Mouse (Mus musculus) myocyte (in vitro differentiated cells): Measurements from ENCODE around the gene Iqschfp. TPM values are rescaled to one million over a fixed set of nuclear protein-coding genes. Genes with fewer than 3 reads are reported as not detected.

Source experiments
- H3K27me3 ChIP-seq: one replicate; pipeline ENCODE4 v1.6.1; 2011; ENCODE audit not compliant: control insufficient read depth, insufficient read depth, insufficient read length
- H3K36me3 ChIP-seq: one replicate; pipeline ENCODE4 v1.6.1; 2011; ENCODE audit not compliant: control insufficient read depth, insufficient read depth
- H3K4me2 ChIP-seq: one replicate; pipeline ENCODE4 v1.6.1; 2011; ENCODE audit warnings: low read depth, control low read depth
- H3K4me3 ChIP-seq: one replicate; pipeline ENCODE4 v1.5.1; 2011; ENCODE audit warnings: mild to moderate bottlenecking, control low read depth, moderate library complexity
- H3K79me2 ChIP-seq: one replicate; pipeline ENCODE4 v1.6.1; 2011; ENCODE audit not compliant: control insufficient read depth, insufficient read depth
- H3ac ChIP-seq: one replicate; pipeline ENCODE4 v1.6.1; 2011; ENCODE audit not compliant: control insufficient read depth, insufficient read length
- CEBPB ChIP-seq: IDR thresholded peaks from 2 replicates; pipeline ENCODE4 v1.6.1; 2011; ENCODE audit warnings: mild to moderate bottlenecking, moderate library complexity; ENCODE audit not compliant: poor library complexity, insufficient read depth, severe bottlenecking
- E2F4 ChIP-seq: IDR thresholded peaks from one replicate; pipeline ENCODE4 v1.6.1; 2011; ENCODE audit warnings: mild to moderate bottlenecking, control low read depth, moderate library complexity; ENCODE audit not compliant: insufficient read depth
- MAX ChIP-seq: IDR thresholded peaks from one replicate; pipeline ENCODE4 v1.6.1; 2011; ENCODE audit warnings: low read depth, mild to moderate bottlenecking, control low read depth
- MYOD1 ChIP-seq, 3 experiments: IDR thresholded peaks; one replicate each; pipeline ENCODE4 v1.6.1; 2011; ENCODE audit warnings: control low read depth in 2 of 3, low read depth in 2 of 3, mild to moderate bottlenecking in 2 of 3, moderate library complexity in 1 of 3; ENCODE audit not compliant: insufficient read length in 2 of 3, control insufficient read depth in 1 of 3
- MYOG ChIP-seq, 3 experiments: IDR thresholded peaks; one replicate each; pipeline ENCODE4 v1.6.1; 2011; ENCODE audit warnings: control low read depth in 2 of 3, low read depth in 2 of 3, mild to moderate bottlenecking in 2 of 3; ENCODE audit not compliant: insufficient read length in 2 of 3, control insufficient read depth in 1 of 3, insufficient read depth in 1 of 3
- POLR2A ChIP-seq: IDR thresholded peaks from one replicate; pipeline ENCODE4 v1.6.1; 2011; ENCODE audit warnings: low read depth, mild to moderate bottlenecking, control low read depth, moderate library complexity; ENCODE audit not compliant: insufficient read length
- POLR2AphosphoS2 ChIP-seq: IDR thresholded peaks from one replicate; pipeline ENCODE4 v1.6.1; 2011; ENCODE audit warnings: low read depth, control low read depth; ENCODE audit not compliant: insufficient read length
- REST ChIP-seq: IDR thresholded peaks from one replicate; pipeline ENCODE4 v1.6.1; 2011; ENCODE audit warnings: mild to moderate bottlenecking, control low read depth, moderate library complexity; ENCODE audit not compliant: insufficient read depth, insufficient read length
- SRF ChIP-seq: IDR thresholded peaks from one replicate; pipeline ENCODE4 v1.6.1; 2011; ENCODE audit warnings: low read depth; ENCODE audit not compliant: control insufficient read depth, insufficient read length
- TCF12 ChIP-seq: IDR thresholded peaks from one replicate; pipeline ENCODE4 v1.6.1; 2011; ENCODE audit warnings: mild to moderate bottlenecking, control low read depth; ENCODE audit not compliant: poor library complexity, insufficient read depth, severe bottlenecking
- TCF3 ChIP-seq: IDR thresholded peaks from one replicate; pipeline ENCODE4 v1.6.1; 2011; ENCODE audit warnings: low read depth, control low read depth; ENCODE audit not compliant: insufficient read length
- USF1 ChIP-seq: IDR thresholded peaks from one replicate; pipeline ENCODE4 v1.6.1; 2011; ENCODE audit warnings: low read depth, mild to moderate bottlenecking, control low read depth, moderate library complexity
- polyA plus RNA-seq: library from polyadenylated mRNA; unstranded; fragments of >200 nt; fragmentation: generic; extraction: Trizol; gene quantifications from one replicate; pipeline ENCODE4 v1.2.1, GENCODE M21; 2012; ENCODE audit warnings: missing spikeins

Gene Iqschfp
- polyA plus RNA-seq, 1 experiment = not detected

GRCm38 (mm10) chr3:68573226-68573624 is 681.2 kb downstream of the Iqschfp start:
- no peak overlapping the region for H3K4me2 ChIP-seq
- no peaks in the 10 kb centered on the region for H3K36me3 ChIP-seq
- no peak overlapping the region for H3ac ChIP-seq
- peaks cover 40% of the 10 kb centered on the region for H3K79me2 ChIP-seq
- TF ChIP-seq MAX (no peak), CEBPB (no peak), E2F4 (no peak), SRF (no peak), USF1 (no peak), TCF3 (no peak), REST (no peak), TCF12 (no peak), MYOD1 (IDR thresholded peaks at IDR 0.05; ENCODE audit: control insufficient read depth in 1 of 3, insufficient read length in 2 of 3, low read depth in 2 of 3) (no peak), MYOG (IDR thresholded peaks at IDR 0.05; ENCODE audit: control insufficient read depth in 1 of 3, insufficient read depth in 1 of 3, insufficient read length in 2 of 3, low read depth in 2 of 3) (no peak), POLR2AphosphoS2 (no peak), POLR2A (no peak)
- no peaks in the 10 kb centered on the region for H3K27me3 ChIP-seq
- H3K4me3 ChIP-seq = no peak overlapping the region

DNA sequence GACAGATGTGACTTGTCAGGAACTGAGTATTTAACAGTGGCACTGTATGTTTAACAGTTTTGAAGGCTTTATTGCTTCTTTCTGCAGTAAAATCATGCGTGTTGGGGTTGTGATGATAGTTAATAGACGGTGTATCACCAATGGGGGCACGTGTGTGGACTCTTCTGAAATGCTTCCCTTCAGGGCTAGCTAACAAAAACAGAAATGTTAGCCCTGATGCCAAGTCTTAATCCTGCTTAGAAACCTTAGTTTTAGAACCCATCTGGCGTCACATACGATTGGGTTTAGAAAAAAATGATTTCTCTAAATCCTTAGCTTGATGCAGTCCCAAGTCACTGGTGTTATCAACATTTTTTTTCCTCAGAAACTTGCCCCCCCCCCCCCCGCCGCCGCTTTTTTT is 682.1 kb downstream of the Iqschfp start:
- no peaks in the 10 kb centered on the region for H3K27me3 ChIP-seq
- H3K4me3 ChIP-seq = no peak overlapping the region
- TF ChIP-seq MAX (no peak), POLR2AphosphoS2 (no peak), USF1 (no peak), CEBPB (no peak), SRF (no peak), MYOG (IDR thresholded peaks at IDR 0.05; ENCODE audit: control insufficient read depth in 1 of 3, insufficient read depth in 1 of 3, insufficient read length in 2 of 3, low read depth in 2 of 3) (no peak), TCF3 (no peak), TCF12 (no peak), MYOD1 (IDR thresholded peaks at IDR 0.05; ENCODE audit: control insufficient read depth in 1 of 3, insufficient read length in 2 of 3, low read depth in 2 of 3) (no peak), POLR2A (no peak), E2F4 (no peak), REST (no peak)
- no peak overlapping the region for H3ac ChIP-seq
- no peaks in the 10 kb centered on the region for H3K36me3 ChIP-seq
- H3K4me2 ChIP-seq = no peak overlapping the region
- H3K79me2 ChIP-seq = peaks cover 40% of the 10 kb centered on the region

DNA sequence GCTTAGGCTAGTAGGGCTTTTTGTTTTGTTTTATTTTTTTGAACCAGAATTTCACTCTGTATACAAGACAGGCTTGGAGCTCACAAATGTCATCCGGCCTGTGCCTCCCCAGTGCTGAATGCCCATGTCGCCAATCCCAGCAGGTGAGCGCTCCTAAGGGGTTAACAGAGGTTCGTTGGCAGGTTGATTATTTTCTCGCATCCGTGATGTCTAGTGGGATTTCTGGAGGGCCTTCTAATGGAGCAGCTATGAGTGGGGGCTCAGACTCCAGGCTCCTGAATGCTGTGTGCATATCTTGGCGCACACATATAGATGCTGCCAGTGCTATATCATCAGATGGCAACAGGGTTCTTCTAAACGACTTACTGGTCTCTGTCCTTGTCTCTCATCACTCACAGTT is 682.5 kb downstream of the Iqschfp start:
- H3K4me2 ChIP-seq = no peak overlapping the region
- peaks cover 40% of the 10 kb centered on the region for H3K79me2 ChIP-seq
- H3K27me3 ChIP-seq = no peaks in the 10 kb centered on the region
- no peaks in the 10 kb centered on the region for H3K36me3 ChIP-seq
- no peak for TF ChIP-seq TCF3
- no peak for TF ChIP-seq MAX
- TF ChIP-seq POLR2AphosphoS2 = no peak
- H3K4me3 ChIP-seq = no peak overlapping the region
- no peak overlapping the region for H3ac ChIP-seq

DNA sequence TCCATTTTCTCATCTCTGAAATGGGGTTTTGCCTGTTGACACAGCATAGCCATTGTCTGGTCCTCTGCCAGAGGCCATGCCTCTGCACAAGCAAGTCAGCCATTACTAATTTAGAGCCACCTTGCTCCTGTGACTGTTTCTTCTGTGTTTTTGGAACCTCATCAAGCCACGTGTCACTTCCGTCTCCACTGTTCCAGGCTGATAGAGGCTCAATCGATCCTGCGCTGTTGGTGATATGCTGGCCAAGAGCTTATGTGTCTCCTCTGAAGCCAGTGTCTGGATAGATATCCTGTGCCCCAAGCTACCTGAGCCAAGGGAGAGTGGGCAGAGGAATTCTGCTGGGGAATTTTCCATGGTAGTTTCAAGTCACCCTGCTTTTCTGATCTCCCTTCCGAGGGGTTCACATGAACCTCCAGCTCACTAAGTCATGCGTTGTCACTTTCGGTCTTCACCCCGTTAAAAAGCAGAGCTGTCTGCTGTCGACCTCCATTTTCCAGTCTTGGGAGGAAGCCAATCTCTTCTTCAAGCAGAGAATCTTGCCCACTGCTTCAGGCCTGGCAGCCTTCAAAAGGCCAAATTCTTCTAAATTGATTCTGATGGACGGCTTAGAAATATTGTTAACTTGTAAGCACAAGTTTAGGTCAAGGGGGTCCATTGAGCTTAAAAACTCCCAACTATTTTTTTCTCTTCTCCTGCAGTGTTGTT is 683.8 kb downstream of the Iqschfp start:
- TF ChIP-seq TCF12 = no peak
- TF ChIP-seq E2F4 = no peak
- TF ChIP-seq POLR2A = no peak
- TF ChIP-seq REST = no peak
- no peak for TF ChIP-seq SRF
- no peak for TF ChIP-seq MYOD1 (IDR thresholded peaks at IDR 0.05; ENCODE audit: control insufficient read depth in 1 of 3, insufficient read length in 2 of 3, low read depth in 2 of 3)
- no peak for TF ChIP-seq USF1
- no peak for TF ChIP-seq MYOG (IDR thresholded peaks at IDR 0.05; ENCODE audit: control insufficient read depth in 1 of 3, insufficient read depth in 1 of 3, insufficient read length in 2 of 3, low read depth in 2 of 3)
- TF ChIP-seq MAX = no peak
- TF ChIP-seq POLR2AphosphoS2 = no peak
- TF ChIP-seq TCF3 = no peak
- no peaks in the 10 kb centered on the region for H3K27me3 ChIP-seq
- no peaks in the 10 kb centered on the region for H3K36me3 ChIP-seq
- no peak overlapping the region for H3K4me2 ChIP-seq
- no peak overlapping the region for H3K4me3 ChIP-seq
- peaks cover 36% of the 10 kb centered on the region for H3K79me2 ChIP-seq
- no peak overlapping the region for H3ac ChIP-seq

DNA sequence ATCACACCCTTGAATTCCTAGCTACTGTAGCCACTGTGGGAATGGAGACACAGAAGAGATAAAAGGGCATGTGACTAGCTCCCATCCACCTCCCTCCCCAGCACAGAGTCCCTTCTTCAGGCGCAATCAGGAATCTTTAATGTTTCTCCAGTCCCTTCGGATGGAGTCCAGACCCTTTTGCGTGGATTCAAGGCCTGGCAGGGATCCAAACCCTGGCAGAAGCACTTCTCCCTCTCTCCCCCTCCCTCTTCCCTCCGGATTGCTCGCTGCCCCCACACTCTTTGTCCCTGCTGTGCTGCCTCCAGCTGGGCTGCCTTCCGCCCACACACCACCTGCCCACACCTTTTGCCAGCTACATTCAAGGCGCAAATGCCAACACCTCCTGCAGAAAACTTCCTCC is 684.4 kb downstream of the Iqschfp start:
- TF ChIP-seq MAX (no peak), USF1 (peak; percentile 25), E2F4 (no peak), POLR2AphosphoS2 (no peak), POLR2A (no peak), MYOD1 (IDR thresholded peaks at IDR 0.05; ENCODE audit: control insufficient read depth in 1 of 3, insufficient read length in 2 of 3, low read depth in 2 of 3) (peak in 1 of 3 experiments; percentile 81), TCF12 (no peak), MYOG (IDR thresholded peaks at IDR 0.05; ENCODE audit: control insufficient read depth in 1 of 3, insufficient read depth in 1 of 3, insufficient read length in 2 of 3, low read depth in 2 of 3) (peak in 1 of 3 experiments; percentile 66), CEBPB (no peak)
- Histone ChIP-seq H3ac (no peak overlapping the region), H3K79me2 (peaks cover 31% of the 10 kb centered on the region), H3K4me3 (no peak overlapping the region), H3K4me2 (no peak overlapping the region), H3K36me3 (no peaks in the 10 kb centered on the region), H3K27me3 (no peaks in the 10 kb centered on the region)
